Mouse (Mus musculus): ENCODE results near the gene Mblac2. TPM values are rescaled to one million over a fixed set of nuclear protein-coding genes. Genes with fewer than 3 reads are reported as not detected.
A peak's percentile ranks its signal among the peaks of the same experiment; 100 is the strongest.

The Mblac2 gene
- polyA plus RNA-seq, 1 experiment from 2014 or later: 23.8 TPM

GRCm38 (mm10) chr13:81690477-81690876, 20.7 kb upstream of the Mblac2 start:
- H3K9ac ChIP-seq (ENCODE audit: low read length): no peak overlapping the region
- H3K27me3 ChIP-seq (replicated peaks; ENCODE audit: control insufficient read depth, insufficient read depth, low read length): no peaks in the 10 kb centered on the region
- H3K4me2 ChIP-seq (ENCODE audit: low read length): no peak overlapping the region
- 92% methylated on average over 10 of the region's 10 CpGs for WGBS
- H3K36me3 ChIP-seq (ENCODE audit: control insufficient read depth, insufficient read depth, low read length): no peaks in the 10 kb centered on the region
- H3K9me3 ChIP-seq (replicated peaks; ENCODE audit: control insufficient read depth, low read length): no peaks in the 10 kb centered on the region
- H3K27ac ChIP-seq (ENCODE audit: low read depth, low read length): no peak overlapping the region
- no peak for ATAC-seq
- no peak overlapping the region for H3K4me3 ChIP-seq (ENCODE audit: low read depth, low read length)
- DNase-seq (ENCODE audit: low spot score): no peak
- H3K4me1 ChIP-seq (ENCODE audit: control insufficient read depth, insufficient read depth, low read length): no peaks in the 10 kb centered on the region

- DNase-seq (ENCODE audit: low spot score) (peak; percentile 44), ATAC-seq (peak; percentile 46; the same call in 1 of the 2 replicates)
- Histone ChIP-seq H3K27ac (ENCODE audit: low read depth, low read length) (no peak overlapping the region), H3K9ac (ENCODE audit: low read length) (no peak overlapping the region), H3K36me3 (ENCODE audit: control insufficient read depth, insufficient read depth, low read length) (no peaks in the 10 kb centered on the region), H3K4me2 (ENCODE audit: low read length) (no peak overlapping the region), H3K4me3 (ENCODE audit: low read depth, low read length) (no peak overlapping the region), H3K27me3 (replicated peaks; ENCODE audit: control insufficient read depth, insufficient read depth, low read length) (no peaks in the 10 kb centered on the region), H3K9me3 (replicated peaks; ENCODE audit: control insufficient read depth, low read length) (no peaks in the 10 kb centered on the region), H3K4me1 (ENCODE audit: control insufficient read depth, insufficient read depth, low read length) (no peaks in the 10 kb centered on the region)
- WGBS: 57% methylated on average over 9 of the region's 9 CpGs
Observed at GRCm38 (mm10) chr13:81691606-81692005, 19.5 kb upstream of the Mblac2 start.

- Histone ChIP-seq H3K9me3 (replicated peaks; ENCODE audit: control insufficient read depth, low read length) (no peaks in the 10 kb centered on the region), H3K36me3 (ENCODE audit: control insufficient read depth, insufficient read depth, low read length) (no peaks in the 10 kb centered on the region), H3K27me3 (replicated peaks; ENCODE audit: control insufficient read depth, insufficient read depth, low read length) (no peaks in the 10 kb centered on the region), H3K4me2 (ENCODE audit: low read length) (no peak overlapping the region), H3K4me1 (ENCODE audit: control insufficient read depth, insufficient read depth, low read length) (no peaks in the 10 kb centered on the region), H3K4me3 (ENCODE audit: low read depth, low read length) (no peak overlapping the region), H3K9ac (ENCODE audit: low read length) (no peak overlapping the region), H3K27ac (ENCODE audit: low read depth, low read length) (no peak overlapping the region)
- 95% methylated on average over 12 of the region's 12 CpGs for WGBS
- DNase-seq (ENCODE audit: low spot score) (no peak), ATAC-seq (no peak)
Observed at GRCm38 (mm10) chr13:81694446-81694845, 16.7 kb upstream of the Mblac2 start.

GRCm38 (mm10) chr13:81703148-81703547, 8.0 kb upstream of the Mblac2 start:
- Histone ChIP-seq H3K4me1 (ENCODE audit: control insufficient read depth, insufficient read depth, low read length) (no peaks in the 10 kb centered on the region), H3K27ac (ENCODE audit: low read depth, low read length) (no peak overlapping the region), H3K36me3 (ENCODE audit: control insufficient read depth, insufficient read depth, low read length) (no peaks in the 10 kb centered on the region), H3K4me3 (ENCODE audit: low read depth, low read length) (no peak overlapping the region), H3K4me2 (ENCODE audit: low read length) (no peak overlapping the region), H3K9ac (ENCODE audit: low read length) (no peak overlapping the region), H3K9me3 (replicated peaks; ENCODE audit: control insufficient read depth, low read length) (no peaks in the 10 kb centered on the region), H3K27me3 (replicated peaks; ENCODE audit: control insufficient read depth, insufficient read depth, low read length) (no peaks in the 10 kb centered on the region)
- no peak for ATAC-seq
- 55% methylated on average over 7 of the region's 7 CpGs for WGBS
- DNase-seq (ENCODE audit: low spot score): no peak

- Histone ChIP-seq H3K4me1 (ENCODE audit: control insufficient read depth, insufficient read depth, low read length) (no peaks in the 10 kb centered on the region), H3K9ac (ENCODE audit: low read length) (no peak overlapping the region), H3K4me3 (ENCODE audit: low read depth, low read length) (no peak overlapping the region), H3K27me3 (replicated peaks; ENCODE audit: control insufficient read depth, insufficient read depth, low read length) (no peaks in the 10 kb centered on the region), H3K27ac (ENCODE audit: low read depth, low read length) (no peak overlapping the region), H3K9me3 (replicated peaks; ENCODE audit: control insufficient read depth, low read length) (no peaks in the 10 kb centered on the region), H3K36me3 (ENCODE audit: control insufficient read depth, insufficient read depth, low read length) (no peaks in the 10 kb centered on the region), H3K4me2 (ENCODE audit: low read length) (no peak overlapping the region)
- 83% methylated on average over 9 of the region's 9 CpGs for WGBS
- DNase-seq (ENCODE audit: low spot score) (no peak), ATAC-seq (no peak)
Observed at GRCm38 (mm10) chr13:81703621-81704020, 7.5 kb upstream of the Mblac2 start.

- Histone ChIP-seq H3K4me1 (ENCODE audit: control insufficient read depth, insufficient read depth, low read length) (no peaks in the 10 kb centered on the region), H3K4me3 (ENCODE audit: low read depth, low read length) (no peak overlapping the region), H3K27ac (ENCODE audit: low read depth, low read length) (no peak overlapping the region), H3K9me3 (replicated peaks; ENCODE audit: control insufficient read depth, low read length) (no peaks in the 10 kb centered on the region), H3K27me3 (replicated peaks; ENCODE audit: control insufficient read depth, insufficient read depth, low read length) (no peaks in the 10 kb centered on the region), H3K9ac (ENCODE audit: low read length) (no peak overlapping the region), H3K36me3 (ENCODE audit: control insufficient read depth, insufficient read depth, low read length) (no peaks in the 10 kb centered on the region), H3K4me2 (ENCODE audit: low read length) (no peak overlapping the region)
- WGBS: 94% methylated on average over 5 of the region's 5 CpGs
- no peak for DNase-seq (ENCODE audit: low spot score)
- ATAC-seq: no peak
Observed at GRCm38 (mm10) chr13:81706311-81706710, 4.8 kb upstream of the Mblac2 start.

GRCm38 (mm10) chr13:81709805-81710204, 1.3 kb upstream of the Mblac2 start:
- no peaks in the 10 kb centered on the region for H3K36me3 ChIP-seq (ENCODE audit: control insufficient read depth, insufficient read depth, low read length)
- H3K4me3 ChIP-seq (ENCODE audit: low read depth, low read length): peak overlapping the region; percentile 77
- no peaks in the 10 kb centered on the region for H3K4me1 ChIP-seq (ENCODE audit: control insufficient read depth, insufficient read depth, low read length)
- H3K27me3 ChIP-seq (replicated peaks; ENCODE audit: control insufficient read depth, insufficient read depth, low read length): no peaks in the 10 kb centered on the region
- peak overlapping the region; percentile 97 for H3K4me2 ChIP-seq (ENCODE audit: low read length)
- H3K9me3 ChIP-seq (replicated peaks; ENCODE audit: control insufficient read depth, low read length): no peaks in the 10 kb centered on the region
- no peak for DNase-seq (ENCODE audit: low spot score)
- WGBS: 20% methylated on average over 4 of the region's 4 CpGs
- H3K9ac ChIP-seq (ENCODE audit: low read length): no peak overlapping the region
- ATAC-seq: no peak
- no peak overlapping the region for H3K27ac ChIP-seq (ENCODE audit: low read depth, low read length)

GRCm38 (mm10) chr13:81710266-81710665, 875 bp upstream of the Mblac2 start:
- DNase-seq (ENCODE audit: low spot score): no peak
- Histone ChIP-seq H3K36me3 (ENCODE audit: control insufficient read depth, insufficient read depth, low read length) (no peaks in the 10 kb centered on the region), H3K27ac (ENCODE audit: low read depth, low read length) (no peak overlapping the region), H3K9ac (ENCODE audit: low read length) (peak overlapping the region; percentile 77), H3K4me3 (ENCODE audit: low read depth, low read length) (peak overlapping the region; percentile 77), H3K27me3 (replicated peaks; ENCODE audit: control insufficient read depth, insufficient read depth, low read length) (no peaks in the 10 kb centered on the region), H3K9me3 (replicated peaks; ENCODE audit: control insufficient read depth, low read length) (no peaks in the 10 kb centered on the region), H3K4me2 (ENCODE audit: low read length) (peak overlapping the region; percentile 97), H3K4me1 (ENCODE audit: control insufficient read depth, insufficient read depth, low read length) (no peaks in the 10 kb centered on the region)
- no peak for ATAC-seq
- WGBS: 2% methylated on average over 7 of the region's 7 CpGs

GRCm38 (mm10) chr13:81711546-81712371, 618 bp downstream of the Mblac2 start:
- no peaks in the 10 kb centered on the region for H3K27me3 ChIP-seq (replicated peaks; ENCODE audit: control insufficient read depth, insufficient read depth, low read length)
- under 1% methylated on average over 42 of the region's 42 CpGs for WGBS
- H3K4me3 ChIP-seq (ENCODE audit: low read depth, low read length): peak overlapping the region; percentile 77
- peak overlapping the region; percentile 77 for H3K27ac ChIP-seq (ENCODE audit: low read depth, low read length)
- ATAC-seq: peak; percentile 30
- peak overlapping the region; percentile 97 for H3K4me2 ChIP-seq (ENCODE audit: low read length)
- H3K9me3 ChIP-seq (replicated peaks; ENCODE audit: control insufficient read depth, low read length): no peaks in the 10 kb centered on the region
- H3K36me3 ChIP-seq (ENCODE audit: control insufficient read depth, insufficient read depth, low read length): no peaks in the 10 kb centered on the region
- peak overlapping the region; percentile 77 for H3K9ac ChIP-seq (ENCODE audit: low read length)
- peak; percentile 51 for DNase-seq (ENCODE audit: low spot score)
- no peaks in the 10 kb centered on the region for H3K4me1 ChIP-seq (ENCODE audit: control insufficient read depth, insufficient read depth, low read length)
